Mouse (Mus musculus): Measurements from ENCODE around the gene Mea1.

Mea1 gene

GRCm38 (mm10) chr17:46669911-46670310, 8.7 kb upstream of the Mea1 start:
- DNase-seq (ENCODE audit: low spot score in 2 of 2) = no peak

GRCm38 (mm10) chr17:46673850-46674529, 4.6 kb upstream of the Mea1 start, which contains the start of gene Rrp36:
TSS of gene Rrp36 (minus strand) at chr17:46674352.
- peak; percentile 76 to 92 for DNase-seq (ENCODE audit: low spot score in 2 of 2)

GRCm38 (mm10) chr17:46674530-46675283, 3.9 kb upstream of the Mea1 start:
- no peak for DNase-seq (ENCODE audit: low spot score in 2 of 2)

- no peak for DNase-seq (ENCODE audit: low spot score in 2 of 2)
Observed at GRCm38 (mm10) chr17:46678911-46679310, 318 bp downstream of the Mea1 start.

GRCm38 (mm10) chr17:46679843-46680759, 1.5 kb downstream of the Mea1 start:
- peak; percentile 31 to 68 for DNase-seq (ENCODE audit: low spot score in 2 of 2)

- peak; percentile 89 to 99 for DNase-seq (ENCODE audit: low spot score in 2 of 2)
Observed at GRCm38 (mm10) chr17:46680760-46681373, 2.3 kb downstream of the Mea1 start, which contains the start of gene Klhdc3. TSS of gene Klhdc3 (minus strand) at chr17:46680914.

- peak in 1 of 2 experiments; percentile 31 for DNase-seq (ENCODE audit: low spot score in 2 of 2)
Observed at GRCm38 (mm10) chr17:46681466-46682118, 3.0 kb downstream of the Mea1 start.

GRCm38 (mm10) chr17:46682654-46683389, 4.2 kb downstream of the Mea1 start:
- no peak for DNase-seq (ENCODE audit: low spot score in 2 of 2)

GRCm38 (mm10) chr17:46685913-46686312, 7.3 kb downstream of the Mea1 start:
- DNase-seq (ENCODE audit: low spot score in 2 of 2) = no peak

- peak in 1 of 2 experiments; percentile 12 for DNase-seq (ENCODE audit: low spot score in 2 of 2)
Observed at GRCm38 (mm10) chr17:46690665-46691064, 12.1 kb downstream of the Mea1 start.

GRCm38 (mm10) chr17:46691390-46691789, 12.8 kb downstream of the Mea1 start:
- DNase-seq (ENCODE audit: low spot score in 2 of 2) = no peak

- no peak for DNase-seq (ENCODE audit: low spot score in 2 of 2)
Observed at GRCm38 (mm10) chr17:46694517-46695063, 16.0 kb downstream of the Mea1 start.

GRCm38 (mm10) chr17:46698515-46698914, 19.9 kb downstream of the Mea1 start:
- DNase-seq (ENCODE audit: low spot score in 2 of 2) = no peak

GRCm38 (mm10) chr17:46699245-46699644, 20.7 kb downstream of the Mea1 start:
- DNase-seq (ENCODE audit: low spot score in 2 of 2) = no peak

- DNase-seq (ENCODE audit: low spot score in 2 of 2) = no peak
Observed at GRCm38 (mm10) chr17:46699912-46700311, 21.3 kb downstream of the Mea1 start.

GRCm38 (mm10) chr17:46701489-46701888, 22.9 kb downstream of the Mea1 start:
- DNase-seq (ENCODE audit: low spot score in 2 of 2) = no peak

GRCm38 (mm10) chr17:46702100-46702499, 23.5 kb downstream of the Mea1 start:
- DNase-seq (ENCODE audit: low spot score in 2 of 2) = no peak

GRCm38 (mm10) chr17:46702506-46702905, 23.9 kb downstream of the Mea1 start:
- DNase-seq (ENCODE audit: low spot score in 2 of 2) = no peak

GRCm38 (mm10) chr17:46703971-46704886, 25.6 kb downstream of the Mea1 start:
- peak in 1 of 2 experiments; percentile 42 for DNase-seq (ENCODE audit: low spot score in 2 of 2)

Measured in spleen, postnatal 10 days (tissue).